Mouse (Mus musculus): ENCODE measurements around the gene Ppp1r1b. TPM values are rescaled to one million over a fixed set of nuclear protein-coding genes. Genes with fewer than 3 reads are reported as not detected.

Gene Ppp1r1b
- polyA plus RNA-seq, 1 experiment from 2014 or later = 0.13 TPM

DNA sequence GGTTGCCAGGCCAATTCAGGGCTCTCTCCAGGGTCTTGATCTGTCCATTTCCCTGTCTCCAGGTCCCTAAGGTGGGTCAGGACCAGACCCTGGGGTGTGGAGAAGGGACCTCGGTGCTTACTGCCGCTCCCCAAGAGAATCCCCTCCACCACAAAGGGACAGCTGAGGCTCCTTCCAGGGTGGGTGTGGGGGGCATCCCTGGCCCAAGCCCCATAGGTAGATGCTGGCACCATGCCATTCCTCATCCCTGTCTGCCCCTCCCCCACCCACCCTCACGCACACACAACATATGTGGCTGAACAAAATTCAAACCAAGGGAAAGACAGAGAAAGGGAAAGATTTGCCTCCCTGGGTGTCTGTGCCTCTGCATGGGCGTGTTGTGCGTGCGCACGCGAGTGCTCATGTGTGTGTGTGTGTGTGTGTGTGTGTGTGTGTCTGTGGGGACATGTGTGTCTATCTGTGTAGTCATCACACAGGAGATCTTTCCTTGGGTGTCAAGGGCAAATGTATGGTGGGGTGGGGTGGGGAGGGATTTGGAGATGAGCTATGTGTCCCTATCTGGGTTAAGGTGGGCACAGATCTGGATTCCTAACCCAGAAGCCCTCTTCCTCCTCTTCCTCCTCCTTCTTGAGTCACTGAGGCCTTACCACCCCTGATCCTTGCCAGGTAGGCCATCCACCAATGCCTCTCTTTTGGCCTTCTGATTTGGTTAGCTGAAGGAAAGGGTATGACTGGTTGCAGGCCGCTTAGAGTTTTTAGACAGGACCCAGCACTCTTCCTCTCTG is 18.1 kb upstream of the Ppp1r1b start:
- Histone ChIP-seq H3K9ac (no peak overlapping the region), H3K27me3 (replicated peaks) (peaks cover 98% of the 10 kb centered on the region), H3K36me3 (no peaks in the 10 kb centered on the region), H3K27ac (no peak overlapping the region), H3K4me3 (no peak overlapping the region), H3K4me2 (replicated peaks) (peak overlapping the region; percentile 24; the same call in 1 of the 2 replicates), H3K9me3 (no peaks in the 10 kb centered on the region), H3K4me1 (peaks cover 46% of the 10 kb centered on the region)
- no peak for ATAC-seq (ENCODE audit: low FRiP score, low read depth)
- WGBS = 28% methylated on average over 9 of the region's 9 CpGs

DNA sequence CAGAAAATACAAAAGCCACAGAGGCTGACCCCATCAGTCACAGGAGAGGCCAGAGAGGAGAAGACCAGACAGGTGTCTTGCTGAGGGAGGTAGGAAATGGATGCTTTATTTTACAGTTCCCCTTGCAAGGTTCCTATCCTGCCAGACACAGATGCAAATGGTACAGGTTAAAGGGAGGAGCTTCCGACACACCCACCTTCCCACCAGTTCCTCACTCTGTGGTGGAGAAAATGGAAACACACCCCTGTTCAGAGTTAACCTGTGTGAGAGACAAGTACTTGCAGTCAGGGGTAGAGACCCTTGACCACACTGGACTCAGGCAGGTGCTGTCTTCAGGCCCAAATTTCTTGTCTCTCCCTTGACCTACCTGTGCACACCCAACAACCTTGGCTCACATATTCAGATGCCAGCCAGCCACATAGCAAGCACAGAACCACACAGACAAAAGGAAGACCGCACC is 17.4 kb upstream of the Ppp1r1b start:
- no peak for ATAC-seq (ENCODE audit: low FRiP score, low read depth)

DNA sequence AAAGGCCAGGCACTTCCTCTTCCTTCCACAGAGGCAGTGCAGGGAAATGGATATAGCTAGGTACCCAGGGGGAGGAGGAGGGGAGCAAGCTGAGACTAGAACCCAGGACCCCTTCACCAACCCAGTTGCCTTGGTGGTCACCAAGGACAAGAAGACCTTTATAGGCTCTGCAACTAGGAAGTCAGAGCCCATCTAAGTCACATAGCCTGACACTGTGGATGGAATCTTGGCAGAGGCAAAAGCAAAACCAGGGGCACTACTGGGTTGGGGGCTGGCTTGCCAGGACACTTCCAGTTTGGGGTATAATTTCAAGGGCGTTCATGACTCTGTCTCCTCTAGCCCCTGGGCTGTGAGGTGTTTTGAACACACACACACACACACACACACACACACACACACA is 16.8 kb upstream of the Ppp1r1b start:
- H3K9me3 ChIP-seq = no peaks in the 10 kb centered on the region
- peaks cover 46% of the 10 kb centered on the region for H3K4me1 ChIP-seq
- no peak for ATAC-seq (ENCODE audit: low FRiP score, low read depth)
- no peak overlapping the region for H3K4me3 ChIP-seq
- H3K9ac ChIP-seq = no peak overlapping the region
- H3K27me3 ChIP-seq (replicated peaks) = peaks cover 100% of the 10 kb centered on the region
- H3K27ac ChIP-seq = no peak overlapping the region
- H3K36me3 ChIP-seq = no peaks in the 10 kb centered on the region
- H3K4me2 ChIP-seq (replicated peaks) = no peak overlapping the region
- 62% methylated on average over 1 of the region's 1 CpGs for WGBS

More for the DNA sequence above, 17.4 kb upstream of the Ppp1r1b start:
- H3K36me3 ChIP-seq = no peaks in the 10 kb centered on the region
- peaks cover 98% of the 10 kb centered on the region for H3K27me3 ChIP-seq (replicated peaks)
- H3K9me3 ChIP-seq = no peaks in the 10 kb centered on the region
- H3K27ac ChIP-seq = no peak overlapping the region
- no peak overlapping the region for H3K9ac ChIP-seq
- peaks cover 46% of the 10 kb centered on the region for H3K4me1 ChIP-seq
- H3K4me2 ChIP-seq (replicated peaks) = no peak overlapping the region
- no peak overlapping the region for H3K4me3 ChIP-seq
- WGBS = 58% methylated on average over 2 of the region's 2 CpGs

DNA sequence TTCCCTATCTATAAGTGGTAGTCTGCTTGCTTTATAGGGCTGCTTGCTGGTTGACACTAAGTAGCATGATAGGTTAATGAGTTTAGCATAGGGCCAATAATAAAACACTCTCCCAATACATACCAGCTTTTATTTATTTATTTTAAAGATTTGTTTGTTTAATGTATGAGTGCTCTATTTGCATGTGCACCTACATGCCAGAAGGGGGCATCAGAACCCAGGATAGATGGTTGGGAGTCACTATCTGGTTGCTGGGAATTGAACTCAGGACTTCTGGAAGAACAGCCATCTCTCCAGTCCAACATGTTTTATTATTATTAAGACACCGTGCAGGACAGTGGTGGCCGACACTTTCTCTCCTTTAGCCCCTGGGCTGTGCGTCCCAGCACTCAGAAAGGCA is 16.0 kb upstream of the Ppp1r1b start:
- no peaks in the 10 kb centered on the region for H3K9me3 ChIP-seq
- no peaks in the 10 kb centered on the region for H3K36me3 ChIP-seq
- H3K9ac ChIP-seq = no peak overlapping the region
- WGBS = 85% methylated on average over 3 of the region's 3 CpGs
- H3K4me2 ChIP-seq (replicated peaks) = no peak overlapping the region
- no peak overlapping the region for H3K4me3 ChIP-seq
- no peak for ATAC-seq (ENCODE audit: low FRiP score, low read depth)
- H3K27me3 ChIP-seq (replicated peaks) = peaks cover 100% of the 10 kb centered on the region
- H3K4me1 ChIP-seq = peaks cover 41% of the 10 kb centered on the region
- H3K27ac ChIP-seq = no peak overlapping the region

DNA sequence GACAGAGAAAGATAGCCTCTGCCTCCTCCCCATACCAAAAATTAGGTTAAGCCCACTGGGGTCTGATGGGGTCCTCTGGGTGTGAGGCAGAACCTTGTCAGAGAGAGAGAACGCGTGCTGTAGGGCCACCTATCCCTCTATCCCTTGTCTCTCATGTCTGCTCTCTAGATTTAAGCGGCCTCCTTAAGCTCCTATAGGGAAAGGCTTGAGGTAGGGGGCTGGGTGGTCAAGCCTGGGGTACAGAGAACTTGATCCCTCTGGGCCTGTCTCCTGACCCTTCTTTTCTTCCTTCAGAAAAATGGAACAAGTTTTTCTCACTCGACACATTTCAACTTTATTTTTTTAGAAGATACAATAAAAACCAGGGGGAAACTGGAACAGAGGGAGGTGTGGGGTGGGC is 15.4 kb upstream of the Ppp1r1b start:
- WGBS = 71% methylated on average over 4 of the region's 4 CpGs
- Histone ChIP-seq H3K36me3 (no peaks in the 10 kb centered on the region), H3K27ac (no peak overlapping the region), H3K4me2 (replicated peaks) (no peak overlapping the region), H3K9me3 (no peaks in the 10 kb centered on the region), H3K4me1 (peaks cover 34% of the 10 kb centered on the region), H3K4me3 (no peak overlapping the region), H3K9ac (no peak overlapping the region), H3K27me3 (replicated peaks) (peaks cover 100% of the 10 kb centered on the region)
- ATAC-seq (ENCODE audit: low FRiP score, low read depth) = no peak

DNA sequence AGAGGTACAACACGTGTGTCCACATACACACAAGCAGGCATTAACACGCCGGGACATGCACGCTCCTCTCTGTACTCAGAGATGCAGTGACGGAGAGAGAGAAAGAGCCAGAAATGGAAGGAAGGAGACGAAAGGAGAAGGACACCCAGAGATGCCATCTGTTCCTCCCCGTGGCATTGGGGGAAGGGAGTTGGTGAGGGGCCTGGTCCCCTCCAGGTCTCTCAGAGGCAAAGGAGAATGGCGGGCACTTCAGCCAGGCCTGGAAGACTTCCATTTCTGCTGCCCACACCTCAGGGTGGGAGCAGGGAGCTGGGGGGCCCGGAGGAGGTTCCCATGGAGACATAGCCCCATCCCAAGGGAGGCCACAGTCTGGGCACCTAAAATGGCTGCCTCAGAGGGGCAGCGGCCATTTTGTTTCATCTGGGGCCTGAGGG is 14.9 kb upstream of the Ppp1r1b start:
- no peaks in the 10 kb centered on the region for H3K9me3 ChIP-seq
- 74% methylated on average over 10 of the region's 10 CpGs for WGBS
- no peaks in the 10 kb centered on the region for H3K36me3 ChIP-seq
- ATAC-seq (ENCODE audit: low FRiP score, low read depth) = no peak
- H3K9ac ChIP-seq = no peak overlapping the region
- no peak overlapping the region for H3K4me2 ChIP-seq (replicated peaks)
- H3K27me3 ChIP-seq (replicated peaks) = peaks cover 100% of the 10 kb centered on the region
- 0 out of 2 replicates have a peak overlapping the region, but pooled peaks have one; percentile 3 for H3K4me3 ChIP-seq
- no peak overlapping the region for H3K27ac ChIP-seq
- H3K4me1 ChIP-seq = peaks cover 33% of the 10 kb centered on the region

DNA sequence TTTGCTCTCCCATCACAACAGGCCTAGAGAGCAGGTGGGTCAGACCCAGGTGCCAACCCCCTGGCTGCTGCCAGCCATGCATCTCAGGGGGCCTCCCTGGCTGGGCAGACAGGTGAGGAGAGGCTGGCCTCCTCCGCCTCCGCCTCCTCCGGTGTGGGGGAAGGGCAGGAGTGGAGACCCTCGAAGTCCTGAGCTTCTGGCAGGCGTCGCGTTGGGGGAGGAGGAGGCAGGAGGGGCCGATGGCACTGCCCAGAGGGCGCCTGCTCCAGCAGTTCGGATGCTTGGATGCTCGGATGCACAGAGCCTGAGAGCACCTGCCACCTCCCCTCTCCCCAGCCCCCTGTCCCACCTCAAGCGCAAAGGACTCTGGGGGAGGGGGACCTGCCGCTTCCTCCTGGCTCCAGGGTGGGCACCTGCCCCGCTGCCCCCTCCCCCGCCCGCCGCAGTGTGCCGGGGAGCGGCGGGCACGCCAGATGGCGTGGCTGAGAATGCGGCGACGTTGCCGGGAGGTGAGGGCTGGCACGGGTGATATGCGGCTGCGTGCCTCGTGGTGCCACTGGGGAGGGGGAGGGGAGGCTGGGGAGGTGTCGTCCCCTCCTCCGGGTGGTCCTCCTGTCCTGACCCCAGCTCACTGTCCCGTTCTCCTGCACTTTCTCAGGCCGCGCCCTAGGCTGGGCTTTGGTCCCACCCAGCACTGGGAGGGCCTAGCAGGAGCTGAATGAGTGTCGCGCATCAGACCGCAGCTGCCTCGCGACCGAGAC is 14.0 kb upstream of the Ppp1r1b start:
- peak; percentile 42 for ATAC-seq (ENCODE audit: low FRiP score, low read depth)
- H3K27me3 ChIP-seq (replicated peaks) = peaks cover 100% of the 10 kb centered on the region
- H3K4me2 ChIP-seq (replicated peaks) = peak overlapping the region; percentile 50
- no peaks in the 10 kb centered on the region for H3K36me3 ChIP-seq
- H3K4me3 ChIP-seq = peak overlapping the region; percentile 18; the same call in 1 of the 2 replicates
- 0 out of 2 replicates have a peak overlapping the region, but pooled peaks have one; percentile 21 for H3K27ac ChIP-seq
- H3K4me1 ChIP-seq = peaks cover 36% of the 10 kb centered on the region
- H3K9ac ChIP-seq = peak overlapping the region; percentile 29; the same call in 1 of the 2 replicates
- no peaks in the 10 kb centered on the region for H3K9me3 ChIP-seq
- under 1% methylated on average over 40 of the region's 41 CpGs for WGBS

DNA sequence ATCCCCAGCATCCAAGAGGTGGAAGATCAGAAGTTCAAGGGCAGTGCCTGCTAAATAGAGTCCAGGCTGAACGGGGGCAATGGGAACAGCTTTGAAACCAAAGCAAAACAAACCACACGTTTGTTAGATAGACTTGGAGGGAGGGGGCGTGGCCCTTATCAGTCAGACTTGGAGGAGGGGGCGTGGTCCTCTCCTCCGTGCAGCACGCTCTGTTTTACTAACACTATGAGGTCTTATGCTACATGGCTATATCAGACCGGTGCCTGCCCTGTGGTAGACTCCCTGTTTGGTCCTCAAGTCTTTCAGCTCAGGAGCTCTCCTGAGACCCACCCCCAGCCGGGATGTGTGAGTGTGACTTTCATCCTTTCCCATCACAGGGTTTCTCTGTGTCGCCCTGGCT is 13.0 kb upstream of the Ppp1r1b start:
- Histone ChIP-seq H3K36me3 (no peaks in the 10 kb centered on the region), H3K4me3 (no peak overlapping the region), H3K9me3 (no peaks in the 10 kb centered on the region), H3K27me3 (replicated peaks) (peaks cover 100% of the 10 kb centered on the region), H3K9ac (no peak overlapping the region), H3K27ac (no peak overlapping the region), H3K4me2 (replicated peaks) (no peak overlapping the region), H3K4me1 (peaks cover 42% of the 10 kb centered on the region)
- ATAC-seq (ENCODE audit: low FRiP score, low read depth) = no peak
- 6% methylated on average over 9 of the region's 9 CpGs for WGBS

DNA sequence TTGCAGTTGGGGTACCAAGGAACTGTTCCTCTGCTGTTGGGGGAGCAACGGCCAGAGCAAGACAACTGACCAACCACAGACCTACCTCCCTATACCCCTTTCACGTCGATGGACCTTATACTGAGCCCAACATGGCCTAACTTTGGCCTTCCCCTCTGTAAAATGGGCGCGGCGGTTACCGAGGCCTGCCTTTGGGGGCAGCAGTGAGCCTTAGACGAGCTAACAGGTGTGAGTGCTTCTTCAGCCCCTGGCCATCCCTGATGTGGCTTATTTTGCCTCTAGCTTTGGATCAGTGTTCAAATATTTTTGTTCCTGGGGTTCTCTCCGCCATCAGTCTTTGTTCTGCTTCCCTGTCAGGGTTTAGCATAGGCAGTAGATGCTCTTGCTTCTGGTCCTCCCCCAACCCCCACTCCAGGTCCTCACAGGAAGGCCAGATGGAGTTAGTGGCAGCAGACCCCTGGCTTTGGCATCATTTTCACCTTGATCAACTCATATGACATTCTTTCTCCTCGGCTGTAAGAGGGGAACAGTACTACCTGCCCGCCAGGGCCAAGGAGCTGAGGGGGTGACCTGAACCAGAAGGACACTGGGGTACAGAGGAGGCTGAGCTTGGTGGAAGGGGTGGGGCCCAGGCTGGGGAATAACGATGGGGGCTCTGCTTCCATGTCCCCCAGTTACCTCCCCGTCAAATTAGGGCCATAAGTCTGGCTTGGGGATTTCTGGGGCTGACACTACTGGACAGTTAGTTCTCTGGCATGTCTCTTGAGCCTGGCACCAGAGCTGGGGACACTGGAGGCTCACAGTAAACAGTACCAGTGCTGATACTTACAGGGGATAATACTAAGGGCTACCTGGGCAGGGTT is 11.7 kb upstream of the Ppp1r1b start:
- Histone ChIP-seq H3K27me3 (replicated peaks) (peaks cover 97% of the 10 kb centered on the region), H3K4me1 (peaks cover 39% of the 10 kb centered on the region), H3K4me2 (replicated peaks) (no peak overlapping the region), H3K27ac (no peak overlapping the region), H3K4me3 (no peak overlapping the region), H3K9ac (no peak overlapping the region), H3K36me3 (no peaks in the 10 kb centered on the region), H3K9me3 (no peaks in the 10 kb centered on the region)
- WGBS = 13% methylated on average over 13 of the region's 13 CpGs
- ATAC-seq (ENCODE audit: low FRiP score, low read depth) = no peak

DNA sequence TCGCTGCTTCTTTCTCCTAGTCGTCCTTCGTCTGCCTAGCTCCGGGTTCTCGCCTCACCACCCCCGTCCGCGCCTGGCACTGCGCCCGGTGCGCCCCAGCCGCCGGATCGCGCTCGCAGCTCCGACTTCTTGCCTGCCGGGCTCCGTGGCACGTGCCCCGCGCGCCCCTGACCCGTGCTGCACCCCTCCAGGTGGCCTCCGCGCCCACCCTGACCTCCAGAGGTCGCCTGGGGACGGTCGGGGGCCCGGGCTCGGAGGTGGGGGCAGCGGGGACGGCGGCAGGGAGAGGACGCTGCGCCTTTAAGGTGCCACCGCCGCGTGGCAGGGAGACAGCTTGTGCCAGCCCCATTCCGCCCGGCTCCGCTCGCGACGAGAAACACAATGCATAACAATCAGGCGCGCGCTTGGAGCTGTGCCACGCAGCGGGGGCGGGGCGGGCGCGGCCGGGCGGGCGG is 9.7 kb upstream of the Ppp1r1b start:
- peaks cover 47% of the 10 kb centered on the region for H3K4me1 ChIP-seq
- H3K4me2 ChIP-seq (replicated peaks) = peak overlapping the region; percentile 84
- H3K9ac ChIP-seq = peak overlapping the region; percentile 58
- H3K9me3 ChIP-seq = no peaks in the 10 kb centered on the region
- H3K27me3 ChIP-seq (replicated peaks) = peaks cover 88% of the 10 kb centered on the region
- under 1% methylated on average over 50 of the region's 57 CpGs for WGBS
- peak overlapping the region; percentile 34; the same call in 1 of the 2 replicates for H3K27ac ChIP-seq
- H3K36me3 ChIP-seq = no peaks in the 10 kb centered on the region
- ATAC-seq (ENCODE audit: low FRiP score, low read depth) = no peak; the same call in 1 of the 2 replicates
- H3K4me3 ChIP-seq = peak overlapping the region; percentile 38

DNA sequence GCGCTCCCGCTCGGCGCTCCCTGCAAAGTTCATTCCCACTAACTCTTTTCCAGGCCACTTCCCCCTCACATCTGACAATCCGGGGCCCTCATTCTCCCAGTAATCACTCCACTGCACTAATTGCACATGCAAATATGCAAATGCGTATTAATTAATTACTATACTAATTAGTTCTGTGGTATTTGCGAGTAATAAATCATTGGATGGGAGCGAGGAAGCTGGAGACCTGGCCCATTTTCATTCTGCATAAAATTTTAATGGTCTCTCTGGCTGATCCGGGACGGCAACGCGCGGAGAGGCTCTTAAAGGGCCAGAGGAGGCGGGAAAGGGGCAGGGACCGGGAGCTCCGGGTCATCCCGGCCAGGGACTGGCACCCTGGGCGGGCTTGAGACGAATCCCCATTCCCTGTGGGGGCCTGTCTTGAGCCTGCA is 9.1 kb upstream of the Ppp1r1b start:
- Histone ChIP-seq H3K27ac (0 out of 2 replicates have a peak overlapping the region, but pooled peaks have one; percentile 1), H3K9me3 (no peaks in the 10 kb centered on the region), H3K4me3 (peak overlapping the region; percentile 38), H3K36me3 (no peaks in the 10 kb centered on the region), H3K4me1 (peaks cover 42% of the 10 kb centered on the region), H3K9ac (peak overlapping the region; percentile 58; the same call in 1 of the 2 replicates), H3K4me2 (replicated peaks) (peak overlapping the region; percentile 84), H3K27me3 (replicated peaks) (peaks cover 88% of the 10 kb centered on the region)
- under 1% methylated on average over 19 of the region's 19 CpGs for WGBS
- peak; percentile 35; the same call in 1 of the 2 replicates for ATAC-seq (ENCODE audit: low FRiP score, low read depth)
